Mouse (Mus musculus) embryonic facial prominence, embryonic 15.5 days (tissue): ENCODE measurements at regions not wholly inside any gene's neighbourhood (a gene's known extent, or its start where the extent isn't known, plus 50 kb on each side); places are given as distances from the start of the nearest gene placed in this dataset.

Experiments
- ATAC-seq: fragments of 200-750 bp; cut with Nextera tagmentation; 2 replicates; pipeline ENCODE4 v1.8.0; 2017; ENCODE audit warnings: low read depth, moderate TSS enrichment; ENCODE audit not compliant: insufficient number of reproducible peaks, low FRiP score, low TSS enrichment
- H3K27ac ChIP-seq: fragments of 300-500 bp; sonication (generic); replicated peaks from 2 replicates; pipeline ENCODE4 v1.5.1; 2015; ENCODE audit warnings: mild to moderate bottlenecking, inconsistent platforms
- H3K27me3 ChIP-seq: fragments of 300-500 bp; sonication (generic); 2 replicates; pipeline ENCODE4 v1.6.1; 2015; ENCODE audit warnings: inconsistent platforms
- H3K36me3 ChIP-seq: fragments of 300-500 bp; sonication (generic); 2 replicates; pipeline ENCODE4 v1.6.1; 2015; ENCODE audit warnings: mild to moderate bottlenecking, inconsistent platforms
- H3K4me1 ChIP-seq: fragments of 300-500 bp; sonication (generic); 2 replicates; pipeline ENCODE4 v1.6.1; 2015; ENCODE audit warnings: inconsistent platforms
- H3K4me2 ChIP-seq: fragments of 300-500 bp; sonication (generic); replicated peaks from 2 replicates; pipeline ENCODE4 v1.6.1; 2015; ENCODE audit warnings: mild to moderate bottlenecking, inconsistent platforms
- H3K4me3 ChIP-seq: fragments of 300-500 bp; sonication (generic); replicated peaks from 2 replicates; pipeline ENCODE4 v1.5.1; 2015; ENCODE audit warnings: mild to moderate bottlenecking, inconsistent platforms
- H3K9ac ChIP-seq: fragments of 300-500 bp; sonication (generic); 2 replicates; pipeline ENCODE4 v1.6.1; 2015; ENCODE audit warnings: inconsistent platforms
- H3K9me3 ChIP-seq: fragments of 300-500 bp; sonication (generic); replicated peaks from 2 replicates; pipeline ENCODE4 v1.6.1; 2016; ENCODE audit warnings: inconsistent platforms
- WGBS: fragments of 180-500 bp; shearing (Covaris S2); methylation state at CpG from one replicate; pipeline ENCODE4 v1.1.7; 2015; 5-methylcytosine and 5-hydroxymethylcytosine counted together

- no peak overlapping the region for H3K4me3 ChIP-seq
- no peak overlapping the region for H3K9ac ChIP-seq
- H3K4me2 ChIP-seq, result no peak overlapping the region
- ATAC-seq, result no peak
- H3K36me3 ChIP-seq, result no peaks in the 10 kb centered on the region
- WGBS, result 66% methylated on average over 10 of the region's 10 CpGs
- no peaks in the 10 kb centered on the region for H3K4me1 ChIP-seq
- no peak overlapping the region for H3K27ac ChIP-seq
- no peaks in the 10 kb centered on the region for H3K9me3 ChIP-seq
- no peaks in the 10 kb centered on the region for H3K27me3 ChIP-seq
Observed at GRCm38 (mm10) chr15:68535297-68536054, 2034.8 kb upstream of the Lrrc6 start.

GRCm38 (mm10) chr15:68520759-68521158 is 2020.0 kb upstream of the Lrrc6 start:
- WGBS, result 59% methylated on average over 2 of the region's 2 CpGs
- H3K4me1 ChIP-seq, result no peaks in the 10 kb centered on the region
- H3K9me3 ChIP-seq, result no peaks in the 10 kb centered on the region
- no peak for ATAC-seq
- no peak overlapping the region for H3K27ac ChIP-seq
- no peak overlapping the region for H3K4me3 ChIP-seq
- H3K27me3 ChIP-seq, result no peaks in the 10 kb centered on the region
- no peaks in the 10 kb centered on the region for H3K36me3 ChIP-seq
- no peak overlapping the region for H3K4me2 ChIP-seq
- no peak overlapping the region for H3K9ac ChIP-seq

- Histone ChIP-seq H3K27me3 (no peaks in the 10 kb centered on the region), H3K27ac (no peak overlapping the region), H3K4me2 (no peak overlapping the region), H3K9me3 (no peaks in the 10 kb centered on the region), H3K4me3 (no peak overlapping the region), H3K9ac (no peak overlapping the region), H3K4me1 (no peaks in the 10 kb centered on the region), H3K36me3 (no peaks in the 10 kb centered on the region)
- WGBS, result 71% methylated on average over 2 of the region's 2 CpGs
- no peak for ATAC-seq
Observed at GRCm38 (mm10) chr15:68512431-68512830, 2011.7 kb upstream of the Lrrc6 start.

- no peaks in the 10 kb centered on the region for H3K9me3 ChIP-seq
- H3K9ac ChIP-seq, result no peak overlapping the region
- no peak overlapping the region for H3K4me2 ChIP-seq
- H3K4me3 ChIP-seq, result no peak overlapping the region
- no peaks in the 10 kb centered on the region for H3K4me1 ChIP-seq
- no peak for ATAC-seq
- no peak overlapping the region for H3K27ac ChIP-seq
- no peaks in the 10 kb centered on the region for H3K27me3 ChIP-seq
- 75% methylated on average over 5 of the region's 5 CpGs for WGBS
- no peaks in the 10 kb centered on the region for H3K36me3 ChIP-seq
Observed at GRCm38 (mm10) chr15:68508190-68508589, 2007.5 kb upstream of the Lrrc6 start.

GRCm38 (mm10) chr15:68506093-68506492 is 2005.4 kb upstream of the Lrrc6 start:
- Histone ChIP-seq H3K27ac (no peak overlapping the region), H3K4me3 (no peak overlapping the region), H3K27me3 (no peaks in the 10 kb centered on the region), H3K4me2 (no peak overlapping the region), H3K9me3 (no peaks in the 10 kb centered on the region), H3K36me3 (no peaks in the 10 kb centered on the region), H3K4me1 (no peaks in the 10 kb centered on the region), H3K9ac (no peak overlapping the region)
- WGBS, result 67% methylated on average over 2 of the region's 2 CpGs
- ATAC-seq, result no peak

- Histone ChIP-seq H3K4me1 (no peaks in the 10 kb centered on the region), H3K4me2 (no peak overlapping the region), H3K9ac (no peak overlapping the region), H3K27me3 (no peaks in the 10 kb centered on the region), H3K4me3 (no peak overlapping the region), H3K36me3 (no peaks in the 10 kb centered on the region), H3K27ac (no peak overlapping the region), H3K9me3 (no peaks in the 10 kb centered on the region)
- no peak for ATAC-seq
- 74% methylated on average over 2 of the region's 2 CpGs for WGBS
Observed at GRCm38 (mm10) chr15:68496438-68496837, 1995.7 kb upstream of the Lrrc6 start.

GRCm38 (mm10) chr15:68484789-68485188 is 1984.1 kb upstream of the Lrrc6 start:
- no peak for ATAC-seq
- WGBS, result 70% methylated on average over 1 of the region's 1 CpGs

GRCm38 (mm10) chr15:68477745-68478144 is 1977.0 kb upstream of the Lrrc6 start:
- no peaks in the 10 kb centered on the region for H3K27me3 ChIP-seq
- H3K4me1 ChIP-seq, result no peaks in the 10 kb centered on the region
- H3K4me3 ChIP-seq, result no peak overlapping the region
- no peak overlapping the region for H3K4me2 ChIP-seq
- H3K9me3 ChIP-seq, result no peaks in the 10 kb centered on the region
- no peaks in the 10 kb centered on the region for H3K36me3 ChIP-seq
- no peak for ATAC-seq
- no peak overlapping the region for H3K9ac ChIP-seq
- no peak overlapping the region for H3K27ac ChIP-seq
- WGBS, result 73% methylated on average over 5 of the region's 5 CpGs

More at GRCm38 (mm10) chr15:68484789-68485188, 1984.1 kb upstream of the Lrrc6 start:
- Histone ChIP-seq H3K4me1 (no peaks in the 10 kb centered on the region), H3K9me3 (no peaks in the 10 kb centered on the region), H3K27me3 (no peaks in the 10 kb centered on the region), H3K27ac (no peak overlapping the region), H3K36me3 (no peaks in the 10 kb centered on the region), H3K9ac (no peak overlapping the region), H3K4me3 (no peak overlapping the region), H3K4me2 (no peak overlapping the region)

- Histone ChIP-seq H3K9ac (no peak overlapping the region), H3K36me3 (no peaks in the 10 kb centered on the region), H3K4me2 (no peak overlapping the region), H3K4me3 (no peak overlapping the region), H3K4me1 (no peaks in the 10 kb centered on the region), H3K27me3 (no peaks in the 10 kb centered on the region), H3K27ac (no peak overlapping the region), H3K9me3 (no peaks in the 10 kb centered on the region)
- WGBS, result 87% methylated on average over 4 of the region's 4 CpGs
- ATAC-seq, result no peak
Observed at GRCm38 (mm10) chr15:68471928-68472327, 1971.2 kb upstream of the Lrrc6 start.

- Histone ChIP-seq H3K4me2 (no peak overlapping the region), H3K27me3 (no peaks in the 10 kb centered on the region), H3K4me3 (no peak overlapping the region), H3K36me3 (no peaks in the 10 kb centered on the region), H3K9ac (no peak overlapping the region), H3K27ac (no peak overlapping the region), H3K4me1 (no peaks in the 10 kb centered on the region), H3K9me3 (no peaks in the 10 kb centered on the region)
- ATAC-seq, result no peak
- WGBS, result 19% methylated on average over 3 of the region's 3 CpGs
Observed at GRCm38 (mm10) chr15:68462851-68463250, 1962.1 kb upstream of the Lrrc6 start.

- Histone ChIP-seq H3K4me2 (no peak overlapping the region), H3K27ac (no peak overlapping the region), H3K4me1 (no peaks in the 10 kb centered on the region), H3K9me3 (no peaks in the 10 kb centered on the region), H3K36me3 (no peaks in the 10 kb centered on the region), H3K4me3 (no peak overlapping the region), H3K27me3 (no peaks in the 10 kb centered on the region), H3K9ac (no peak overlapping the region)
- 36% methylated on average over 2 of the region's 2 CpGs for WGBS
- no peak for ATAC-seq
Observed at GRCm38 (mm10) chr15:68457239-68457638, 1956.5 kb upstream of the Lrrc6 start.

GRCm38 (mm10) chr15:68451971-68452370 is 1951.3 kb upstream of the Lrrc6 start:
- H3K36me3 ChIP-seq, result no peaks in the 10 kb centered on the region
- no peaks in the 10 kb centered on the region for H3K27me3 ChIP-seq
- no peaks in the 10 kb centered on the region for H3K4me1 ChIP-seq
- no peak overlapping the region for H3K9ac ChIP-seq
- H3K4me3 ChIP-seq, result no peak overlapping the region
- no peak for ATAC-seq
- H3K27ac ChIP-seq, result no peak overlapping the region
- no peaks in the 10 kb centered on the region for H3K9me3 ChIP-seq
- no peak overlapping the region for H3K4me2 ChIP-seq
- 35% methylated on average over 2 of the region's 2 CpGs for WGBS
